Mouse (Mus musculus) thymus, adult 2 months (tissue): ENCODE results near the gene Rccd1. TPM values are rescaled to one million over a fixed set of nuclear protein-coding genes. Genes with fewer than 3 reads are reported as not detected.

Source experiments
- DNase-seq: peaks from one replicate; pipeline ENCODE4 v3.0.0; 2021
- H3K27ac ChIP-seq: fragments of 200-500 bp; 2 replicates; pipeline ENCODE4 v1.5.1; 2012; ENCODE audit warnings: low read length, control low read depth; ENCODE audit not compliant: control insufficient read depth, insufficient read depth
- H3K27me3 ChIP-seq: fragments of 200-500 bp; 2 replicates; pipeline ENCODE4 v1.6.1; 2012; ENCODE audit warnings: mild to moderate bottlenecking, low read length, moderate library complexity, mixed read lengths; ENCODE audit not compliant: control insufficient read depth, insufficient read depth
- H3K36me3 ChIP-seq: fragments of 200-500 bp; 2 replicates; pipeline ENCODE4 v1.6.1; 2012; ENCODE audit warnings: mild to moderate bottlenecking, low read length, moderate library complexity; ENCODE audit not compliant: control insufficient read depth, insufficient read depth
- H3K4me1 ChIP-seq: fragments of 200-500 bp; replicated peaks from 2 replicates; pipeline ENCODE4 v1.6.1; 2012; ENCODE audit warnings: low read length; ENCODE audit not compliant: control insufficient read depth, insufficient read depth
- H3K4me3 ChIP-seq: fragments of 200-500 bp; 2 replicates; pipeline ENCODE4 v1.5.1; 2012; ENCODE audit warnings: mild to moderate bottlenecking, low read length, control low read depth, moderate library complexity; ENCODE audit not compliant: control insufficient read depth, insufficient read depth
- CTCF ChIP-seq: fragments of 200-500 bp; IDR thresholded peaks from 2 replicates; pipeline ENCODE4 v1.5.1; 2012; ENCODE audit warnings: mild to moderate bottlenecking, control low read depth, low read length, moderate library complexity, borderline replicate concordance; ENCODE audit not compliant: control insufficient read depth, poor library complexity, insufficient read depth; ENCODE audit errors: extremely low read depth
- POLR2A ChIP-seq: fragments of 200-500 bp; IDR thresholded peaks from 2 replicates; pipeline ENCODE4 v1.6.1; 2012; ENCODE audit warnings: mild to moderate bottlenecking, low read length, control low read depth, moderate library complexity; ENCODE audit not compliant: control insufficient read depth, poor library complexity, insufficient read depth; ENCODE audit errors: extremely low read depth
- WGBS: fragments of 180-500 bp; shearing (Covaris S2); methylation state at CpG from one replicate; pipeline ENCODE4 v1.1.7; 2018; 5-methylcytosine and 5-hydroxymethylcytosine counted together
- polyA plus RNA-seq: library from polyadenylated mRNA; depleted of rRNA; stranded (reverse); fragments of >200 nt; gene quantifications from 2 replicates; pipeline ENCODE4 v1.2.3, GENCODE M21; 2012; rRNA removed

Rccd1 gene
- polyA plus RNA-seq, 1 experiment, result 20.4 TPM

- no peak overlapping the region for H3K27ac ChIP-seq
- H3K36me3 ChIP-seq, result peaks cover 8% of the 10 kb centered on the region; the same call in 1 of the 2 replicates
- no peak for TF ChIP-seq POLR2A
- TF ChIP-seq CTCF, result no peak
- no peak overlapping the region for H3K4me3 ChIP-seq
- H3K27me3 ChIP-seq, result no peaks in the 10 kb centered on the region
- H3K4me1 ChIP-seq, result 0 out of 2 replicates have a peak, but pooled peaks cover 2% of the 10 kb centered on the region
- over 99% methylated on average over 4 of the region's 4 CpGs for WGBS
- DNase-seq, result no peak
These were observed 79.4 kb downstream of the Rccd1 start for GRCm38 (mm10) chr7:80244851-80245250.

Other genes starting within 250 kb of the Rccd1 start
- gene Idh2, start 209.1 kb downstream of the Rccd1 start, polyA plus RNA-seq, result 168 and 225 TPM in 2 replicates
- gene Sema4b, start 137.6 kb downstream of the Rccd1 start, polyA plus RNA-seq, result 37.4 and 44.1 TPM in 2 replicates
- 152 and 192 TPM in 2 replicates for gene Cib1, start 91.6 kb downstream of the Rccd1 start, polyA plus RNA-seq
- gene Gdpgp1, start 91.6 kb downstream of the Rccd1 start, polyA plus RNA-seq, result 5.3 and 5.4 TPM in 2 replicates
- 0.54 and 0.62 TPM in 2 replicates for gene Ttll13, start 78.1 kb downstream of the Rccd1 start, polyA plus RNA-seq
- gene Ngrn, start 63.2 kb downstream of the Rccd1 start, polyA plus RNA-seq, result 43.2 and 53.8 TPM in 2 replicates
- 21.9 and 23.3 TPM in 2 replicates for gene Vps33b, start 54.8 kb downstream of the Rccd1 start, polyA plus RNA-seq
- gene Prc1, start 30.0 kb downstream of the Rccd1 start, polyA plus RNA-seq, result 80.6 and 84.4 TPM in 2 replicates
- 97.7 and 105 TPM in 2 replicates for gene Unc45a, start 16.6 kb upstream of the Rccd1 start, polyA plus RNA-seq
- gene Hddc3, start 18.6 kb upstream of the Rccd1 start, polyA plus RNA-seq, result 22.9 and 24.9 TPM in 2 replicates
- gene Man2a2, start 46.9 kb upstream of the Rccd1 start, polyA plus RNA-seq, result 188 and 213 TPM in 2 replicates
- gene Fes, start 63.5 kb upstream of the Rccd1 start, polyA plus RNA-seq, result 21.6 and 27.3 TPM in 2 replicates
- 56.4 and 62.9 TPM in 2 replicates for gene Furin, start 81.0 kb upstream of the Rccd1 start, polyA plus RNA-seq
- gene Blm, start 210.7 kb upstream of the Rccd1 start, polyA plus RNA-seq, result 6.3 and 6.4 TPM in 2 replicates